Mouse (Mus musculus) urinary bladder, postnatal 10 days (tissue): Measurements from ENCODE around the gene Fkbp10.

Experiments
- DNase-seq: peaks from one replicate; pipeline ENCODE4 v3.0.0; 2022; ENCODE audit warnings: low spot score

Fkbp10 gene

GRCm38 (mm10) chr11:100472197-100472934 is 56.9 kb downstream of the Fkbp10 start, which contains the start of gene Klhl11:
Gene Klhl11 (minus strand): TSS chr11:100472741.
- peak; percentile 57 for DNase-seq

GRCm38 (mm10) chr11:100472935-100473295 is 57.4 kb downstream of the Fkbp10 start:
- no peak for DNase-seq
